ENCODE assay signal across 15 mouse cellular contexts in genomic region chr1:151377353-151377752, GRCm38 (mm10). TPM values are rescaled to one million over a fixed set of nuclear protein-coding genes. Genes with fewer than 3 reads are reported as not detected.
A peak's percentile ranks its signal among the peaks of the same experiment; 100 is the strongest.
DNase-seq lines count a peak whose midpoint lies in the region; ATAC-seq and TF ChIP-seq lines count a peak whose summit lies in the region.
"Had no signal": no experiment of that assay in that cellular context is flagged by ENCODE, and none has a peak within 500 bp of the region (broad histone marks: within the 10 kb centered on the region; RNA-seq: fewer than 3 reads in every experiment).

No protein-coding gene starts in this region.

- no peak overlapping the region for H3K9ac ChIP-seq in intestine, postnatal 0 days (ENCODE audit: low read depth, low read length)
- H3K9ac ChIP-seq in intestine, embryonic 16.5 days (ENCODE audit: low read depth, low read length) = no peak overlapping the region
- no peak overlapping the region for H3K9ac ChIP-seq in midbrain, embryonic 14.5 days (replicated peaks; ENCODE audit: low read length)
- H3K9ac ChIP-seq in midbrain, embryonic 13.5 days (replicated peaks) = no peak overlapping the region
- H3K9ac ChIP-seq: heart, embryonic 13.5 days; intestine, embryonic 15.5 days; limb, embryonic 13.5 days; midbrain, embryonic 15.5 days had no signal

- peak; percentile 49 for TF ChIP-seq CTCF in intestine, postnatal 0 days (IDR thresholded peaks at IDR 0.05; ENCODE audit: low read depth)

- H3K27ac ChIP-seq in intestine, postnatal 0 days (ENCODE audit: low read depth, low read length) = no peak overlapping the region
- no peak overlapping the region for H3K27ac ChIP-seq in intestine, embryonic 16.5 days (ENCODE audit: low read length)
- H3K27ac ChIP-seq in midbrain, embryonic 14.5 days (replicated peaks; ENCODE audit: low read depth, low read length) = no peak overlapping the region
- H3K27ac ChIP-seq in midbrain, embryonic 13.5 days = no peak overlapping the region
- H3K27ac ChIP-seq: heart, embryonic 13.5 days; intestine, embryonic 15.5 days; limb, embryonic 13.5 days; midbrain, embryonic 15.5 days had no signal

- no peak overlapping the region for H3K4me2 ChIP-seq in intestine, postnatal 0 days (replicated peaks; ENCODE audit: low read depth)
- no peak overlapping the region for H3K4me2 ChIP-seq in intestine, embryonic 16.5 days (ENCODE audit: low read depth, low read length)
- H3K4me2 ChIP-seq in midbrain, embryonic 14.5 days (ENCODE audit: low read length) = no peak overlapping the region
- H3K4me2 ChIP-seq in midbrain, embryonic 13.5 days (replicated peaks) = no peak overlapping the region
- H3K4me2 ChIP-seq: heart, embryonic 13.5 days; intestine, embryonic 15.5 days; limb, embryonic 13.5 days; midbrain, embryonic 15.5 days had no signal

- peak; percentile 20 for DNase-seq in midbrain, embryonic 14.5 days
- DNase-seq in ES-CJ7 (ENCODE audit: low read depth, low spot score) = peak; percentile 73
- DNase-seq in embryo, embryonic 10.5 days (ENCODE audit: low spot score) = peak; percentile 50
- DNase-seq in cerebellum, adult 9-10 months = no peak
- no peak for DNase-seq in urinary bladder, postnatal 10 days (ENCODE audit: low spot score)
- DNase-seq: adrenal gland, postnatal 25 days; gastrocnemius, postnatal 25 days; kidney, postnatal 4 days had no signal

- WGBS in intestine, postnatal 0 days = 89% methylated on average over 3 of the region's 3 CpGs
- WGBS in intestine, embryonic 16.5 days = 89% methylated on average over 3 of the region's 3 CpGs
- WGBS in midbrain, embryonic 14.5 days = 89% methylated on average over 3 of the region's 3 CpGs
- WGBS in midbrain, embryonic 13.5 days = 90% methylated on average over 3 of the region's 3 CpGs

- no peak overlapping the region for H3K4me3 ChIP-seq in intestine, postnatal 0 days (ENCODE audit: low read depth, low read length)
- no peak overlapping the region for H3K4me3 ChIP-seq in intestine, embryonic 16.5 days (ENCODE audit: low read length)
- no peak overlapping the region for H3K4me3 ChIP-seq in midbrain, embryonic 14.5 days (replicated peaks; ENCODE audit: low read depth, low read length)
- H3K4me3 ChIP-seq in midbrain, embryonic 13.5 days (replicated peaks) = no peak overlapping the region
- H3K4me3 ChIP-seq: heart, embryonic 13.5 days; intestine, embryonic 15.5 days; limb, embryonic 13.5 days; midbrain, embryonic 15.5 days had no signal

- ATAC-seq in intestine, postnatal 0 days = no peak
- no peak for ATAC-seq in intestine, embryonic 16.5 days
- no peak for ATAC-seq in midbrain, embryonic 14.5 days (ENCODE audit: low FRiP score, low TSS enrichment)
- no peak for ATAC-seq in midbrain, embryonic 13.5 days
- ATAC-seq: intestine, embryonic 15.5 days; midbrain, embryonic 15.5 days had no signal

- no peaks in the 10 kb centered on the region for H3K4me1 ChIP-seq in intestine, postnatal 0 days (replicated peaks; ENCODE audit: control insufficient read depth, insufficient read depth, low read length)
- peaks cover 3% of the 10 kb centered on the region; the same call in 1 of the 2 replicates for H3K4me1 ChIP-seq in intestine, embryonic 16.5 days (ENCODE audit: control insufficient read depth, insufficient read depth, low read length)
- H3K4me1 ChIP-seq in midbrain, embryonic 14.5 days (ENCODE audit: control insufficient read depth, insufficient read depth, low read length) = no peaks in the 10 kb centered on the region
- no peaks in the 10 kb centered on the region for H3K4me1 ChIP-seq in midbrain, embryonic 13.5 days (replicated peaks)
- H3K4me1 ChIP-seq: heart, embryonic 13.5 days; intestine, embryonic 15.5 days; limb, embryonic 13.5 days; midbrain, embryonic 15.5 days had no signal

- H3K9me3 ChIP-seq in intestine, postnatal 0 days (ENCODE audit: control insufficient read depth) = no peaks in the 10 kb centered on the region
- H3K9me3 ChIP-seq in intestine, embryonic 16.5 days (ENCODE audit: control insufficient read depth, low read length) = no peaks in the 10 kb centered on the region
- H3K9me3 ChIP-seq in midbrain, embryonic 14.5 days (ENCODE audit: control insufficient read depth, low read length) = no peaks in the 10 kb centered on the region
- no peaks in the 10 kb centered on the region for H3K9me3 ChIP-seq in midbrain, embryonic 13.5 days
- H3K9me3 ChIP-seq: heart, embryonic 13.5 days; intestine, embryonic 15.5 days; limb, embryonic 13.5 days; midbrain, embryonic 15.5 days had no signal

- peaks cover 29% of the 10 kb centered on the region for H3K36me3 ChIP-seq in intestine, postnatal 0 days (ENCODE audit: control insufficient read depth, insufficient read depth)
- H3K36me3 ChIP-seq in intestine, embryonic 16.5 days (ENCODE audit: control insufficient read depth, insufficient read depth, low read length) = peaks cover 4% of the 10 kb centered on the region; the same call in 1 of the 2 replicates
- H3K36me3 ChIP-seq in midbrain, embryonic 14.5 days (ENCODE audit: control insufficient read depth, insufficient read depth, low read length) = 0 out of 2 replicates have a peak, but pooled peaks cover 6% of the 10 kb centered on the region
- H3K36me3 ChIP-seq in midbrain, embryonic 13.5 days = peaks cover 10% of the 10 kb centered on the region; the same call in 1 of the 2 replicates
- H3K36me3 ChIP-seq: midbrain, embryonic 15.5 days had no signal

- H3K27me3 ChIP-seq in intestine, postnatal 0 days (replicated peaks; ENCODE audit: control insufficient read depth, insufficient read depth, low read length) = no peaks in the 10 kb centered on the region
- no peaks in the 10 kb centered on the region for H3K27me3 ChIP-seq in intestine, embryonic 16.5 days (replicated peaks; ENCODE audit: control insufficient read depth, insufficient read depth, low read length)
- no peaks in the 10 kb centered on the region for H3K27me3 ChIP-seq in midbrain, embryonic 14.5 days (ENCODE audit: control insufficient read depth, insufficient read depth, low read length)
- H3K27me3 ChIP-seq in midbrain, embryonic 13.5 days = no peaks in the 10 kb centered on the region
- H3K27me3 ChIP-seq: heart, embryonic 13.5 days; intestine, embryonic 15.5 days; limb, embryonic 13.5 days; midbrain, embryonic 15.5 days had no signal

RNA-seq across cellular contexts. Expression of gene Ivns1abp, which starts 33.1 kb away (rescaled TPM):
- 101 and 107 TPM in 2 replicates for polyA plus RNA-seq in intestine, postnatal 0 days (2015; fragmentation: Nextera tagmentation; extraction: Ambion mirVana)
- 331 and 345 TPM in 2 replicates for polyA plus RNA-seq in intestine, embryonic 16.5 days (2015; fragmentation: Nextera tagmentation; extraction: Ambion mirVana)
- 182 and 297 TPM in 2 replicates for polyA plus RNA-seq in midbrain, embryonic 14.5 days (2014; fragmentation: Nextera tagmentation; extraction: Ambion mirVana)
- polyA plus RNA-seq in midbrain, embryonic 13.5 days (2015; fragmentation: Nextera tagmentation; extraction: Ambion mirVana) = 304 and 319 TPM in 2 replicates

RNA-seq across cellular contexts. Expression of gene Swt1, which starts 50.9 kb away (rescaled TPM):
- polyA plus RNA-seq in intestine, postnatal 0 days (2015; fragmentation: Nextera tagmentation; extraction: Ambion mirVana) = 56.7 and 66.5 TPM in 2 replicates
- 30.9 and 31.9 TPM in 2 replicates for polyA plus RNA-seq in intestine, embryonic 16.5 days (2015; fragmentation: Nextera tagmentation; extraction: Ambion mirVana)
- 19.9 and 20.3 TPM in 2 replicates for polyA plus RNA-seq in midbrain, embryonic 14.5 days (2014; fragmentation: Nextera tagmentation; extraction: Ambion mirVana)
- 21.4 and 27.8 TPM in 2 replicates for polyA plus RNA-seq in midbrain, embryonic 13.5 days (2015; fragmentation: Nextera tagmentation; extraction: Ambion mirVana)

RNA-seq across cellular contexts. Expression of gene Trmt1l, which starts 51.0 kb away (rescaled TPM):
- 18.5 and 21.7 TPM in 2 replicates for polyA plus RNA-seq in intestine, postnatal 0 days (2015; fragmentation: Nextera tagmentation; extraction: Ambion mirVana)
- 35.7 and 37.2 TPM in 2 replicates for polyA plus RNA-seq in intestine, embryonic 16.5 days (2015; fragmentation: Nextera tagmentation; extraction: Ambion mirVana)
- polyA plus RNA-seq in midbrain, embryonic 14.5 days (2014; fragmentation: Nextera tagmentation; extraction: Ambion mirVana) = 31.1 and 42.8 TPM in 2 replicates
- 51.8 and 56.0 TPM in 2 replicates for polyA plus RNA-seq in midbrain, embryonic 13.5 days (2015; fragmentation: Nextera tagmentation; extraction: Ambion mirVana)

Comparison
In these comparisons a context has a peak if more than half of its experiments do, and no peak if none do; other contexts are left out.
1. DNase-seq: peak in midbrain, embryonic 14.5 days (single experiment), ES-CJ7 (single experiment) and embryo, embryonic 10.5 days (single experiment); none in cerebellum, adult 9-10 months (single experiment) and urinary bladder, postnatal 10 days (single experiment).